Mouse (Mus musculus) gastrocnemius, postnatal 14 days (tissue): ENCODE data around the gene Magea3. TPM values are rescaled to one million over a fixed set of nuclear protein-coding genes. Genes with fewer than 3 reads are reported as not detected.
"Not testable (repeated sequence)": the region's sequence is repeated elsewhere in the genome, so short reads cannot be mapped to it uniquely, and the experiment has no call there.

Experiments used
- DNase-seq: peaks from one replicate; pipeline ENCODE4 v3.0.0; 2021; ENCODE audit warnings: mixed read lengths
- intact Hi-C: fragments of 180-260 bp; cut with DNase I; formaldehyde crosslinking; loops from one replicate; pipeline ENCODE4 v1.15.1; 2025; ENCODE audit warnings: low total_unique reads
- long read RNA-seq, 2 experiments: library from polyadenylated mRNA; stranded (forward); transcript quantifications; one replicate each; pipeline ENCODE4 v2.0.0; 2021
- total RNA-seq, 2 experiments: library from RNA; stranded (reverse); gene quantifications; 2 replicates each; pipeline ENCODE4 v1.2.3; 2021

Magea3 gene
- total RNA-seq: not detected
- long read RNA-seq, experiment 1: 0 reads
- long read RNA-seq, experiment 2: 0 reads

DNA sequence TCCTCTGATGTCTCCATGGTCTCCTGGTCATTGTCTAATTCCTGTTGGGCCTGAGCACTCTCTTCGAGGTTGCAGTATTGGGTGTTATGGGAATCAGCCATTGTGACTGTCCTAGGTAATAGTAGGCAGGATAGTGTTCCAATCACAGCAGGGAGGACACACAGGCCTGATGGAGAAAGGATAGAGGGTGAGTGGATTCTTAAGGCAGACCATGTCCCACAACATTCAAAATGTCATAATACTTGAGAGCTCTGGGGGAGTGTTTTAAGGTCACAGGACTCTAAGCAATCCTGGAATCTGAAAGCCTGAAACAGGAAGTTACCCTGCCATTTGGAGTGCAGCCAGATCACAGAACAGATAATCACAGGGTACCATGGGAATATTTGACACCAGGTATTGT is at the start of gene Magea3:
Magea3 (minus strand) TSS at position 101 of the 400 bp plus-strand sequence.
- intact Hi-C loops, DNase-seq: not testable (repeated sequence)

- intact Hi-C loops, DNase-seq: not testable (repeated sequence)
Measured at GRCm38 (mm10) chrX:154995750-154996149, 46.4 kb upstream of the Magea3 start, which contains the start of gene Magea8. Gene Magea8, minus strand, starts transcription at chrX:154995850.

DNA sequence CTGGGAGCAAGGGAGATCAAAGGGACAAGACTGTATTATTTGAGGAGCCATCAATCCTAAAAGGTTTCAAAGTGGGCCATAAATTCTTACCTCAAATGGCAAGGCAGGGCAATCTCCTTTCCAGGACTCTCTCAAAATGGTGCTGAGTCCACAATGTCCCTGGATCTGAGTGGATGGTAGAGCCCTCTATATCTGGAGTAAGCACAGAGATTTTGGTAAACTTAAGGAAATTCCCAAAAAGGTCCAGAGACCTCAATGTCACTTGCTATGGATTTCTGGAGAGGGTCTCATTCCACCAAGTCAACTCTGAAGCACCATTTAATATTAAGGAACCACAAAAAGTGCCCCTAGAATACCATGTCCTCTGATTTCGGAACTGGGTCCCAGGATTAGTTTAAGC is 13.4 kb downstream of the Magea3 start, which contains the start of gene Magea6:
Magea6 (minus strand) TSS at position 101 of the 400 bp plus-strand sequence.
- intact Hi-C loops, DNase-seq: not testable (repeated sequence)

Other genes with a start within 250 kb of the Magea3 start
- gene Cldn34b1, start 59.2 kb downstream of the Magea3 start, total RNA-seq: not detected
- gene Magea6, start 13.5 kb downstream of the Magea3 start, total RNA-seq: not detected
- not detected for gene Magea8, start 46.3 kb upstream of the Magea3 start, total RNA-seq
- not detected for gene Magea5, start 113.6 kb upstream of the Magea3 start, total RNA-seq
- gene Magea1, start 140.3 kb upstream of the Magea3 start, total RNA-seq: not detected
- gene Magea2, start 144.2 kb upstream of the Magea3 start, total RNA-seq: not detected
- gene Cldn34b2, start 178.9 kb upstream of the Magea3 start, total RNA-seq: not detected